Mouse (Mus musculus): Measurements from ENCODE around the gene Crybg1.

DNA sequence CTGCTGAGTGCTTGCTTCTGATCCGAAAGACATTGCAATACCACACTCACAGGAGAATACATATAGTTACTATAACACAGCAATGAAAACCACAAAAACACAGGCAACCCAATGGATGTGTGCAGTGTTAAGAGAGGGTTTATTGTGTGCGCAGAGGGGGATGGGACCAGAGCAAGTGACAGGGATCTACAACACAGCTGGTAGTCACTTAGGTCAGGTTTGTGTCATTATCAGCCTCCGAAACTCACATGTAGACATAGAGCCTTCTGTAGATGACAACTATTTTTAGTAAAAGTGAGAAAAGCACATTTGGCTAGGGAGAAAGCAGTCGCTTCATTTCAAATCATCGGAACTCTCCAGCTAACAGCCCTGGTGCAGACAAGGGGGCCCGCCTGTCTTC lies 166.2 kb downstream of the Crybg1 start:
- no peak for TF ChIP-seq CTCF (IDR thresholded peaks at IDR 0.05; ENCODE audit: insufficient read depth, low read length)
- no peak for TF ChIP-seq POLR2A (IDR thresholded peaks at IDR 0.05; ENCODE audit: borderline replicate concordance, extremely low read depth, low read depth, low read length)
